Mouse (Mus musculus): ENCODE results near the gene Scg3. TPM values are rescaled to one million over a fixed set of nuclear protein-coding genes. Genes with fewer than 3 reads are reported as not detected.
A peak's percentile ranks its signal among the peaks of the same experiment; 100 is the strongest.
"Not testable (repeated sequence)": the region's sequence is repeated elsewhere in the genome, so short reads cannot be mapped to it uniquely, and the experiment has no call there.

Scg3 gene
- polyA plus RNA-seq, 1 experiment = not detected

GRCm38 (mm10) chr9:75630823-75631454, 52.9 kb downstream of the Scg3 start:
- TF ChIP-seq FLI1 (IDR thresholded peaks at IDR 0.05; ENCODE audit: low read length) (no peak), GATA1 (IDR thresholded peaks at IDR 0.05; ENCODE audit: borderline replicate concordance, low read length) (no peak)
- Histone ChIP-seq H3K9me3 (no peaks in the 10 kb centered on the region), H3K27me3 (replicated peaks) (peaks cover 13% of the 10 kb centered on the region), H3K4me1 (peaks cover 5% of the 10 kb centered on the region), H3K4me3 (replicated peaks) (no peak overlapping the region), H3K36me3 (replicated peaks; ENCODE audit: low read length) (no peaks in the 10 kb centered on the region)

- peaks cover 16% of the 10 kb centered on the region for H3K4me1 ChIP-seq
- peak overlapping the region; percentile 92 for H3K4me3 ChIP-seq (replicated peaks)
- H3K9me3 ChIP-seq = no peaks in the 10 kb centered on the region
- peaks cover 45% of the 10 kb centered on the region for H3K27me3 ChIP-seq (replicated peaks)
- H3K36me3 ChIP-seq (replicated peaks; ENCODE audit: low read length) = no peaks in the 10 kb centered on the region
- no peak for TF ChIP-seq FLI1 (IDR thresholded peaks at IDR 0.05; ENCODE audit: low read length)
- no peak for TF ChIP-seq GATA1 (IDR thresholded peaks at IDR 0.05; ENCODE audit: borderline replicate concordance, low read length)
Observed at GRCm38 (mm10) chr9:75626308-75626604, 57.6 kb downstream of the Scg3 start.

- Histone ChIP-seq H3K4me1 (peaks cover 16% of the 10 kb centered on the region), H3K9me3 (no peaks in the 10 kb centered on the region), H3K4me3 (replicated peaks) (peak within 1 kb of the TSS; percentile 92), H3K27me3 (replicated peaks) (peaks cover 46% of the 10 kb centered on the region), H3K36me3 (replicated peaks; ENCODE audit: low read length) (no peaks in the 10 kb centered on the region)
- TF ChIP-seq GATA1 (IDR thresholded peaks at IDR 0.05; ENCODE audit: borderline replicate concordance, low read length) (no peak), FLI1 (IDR thresholded peaks at IDR 0.05; ENCODE audit: low read length) (no peak)
Observed at GRCm38 (mm10) chr9:75625556-75626307, 58.1 kb downstream of the Scg3 start, which contains the start of gene Lysmd2. Gene Lysmd2, plus strand, starts transcription at chr9:75625741.

DNA sequence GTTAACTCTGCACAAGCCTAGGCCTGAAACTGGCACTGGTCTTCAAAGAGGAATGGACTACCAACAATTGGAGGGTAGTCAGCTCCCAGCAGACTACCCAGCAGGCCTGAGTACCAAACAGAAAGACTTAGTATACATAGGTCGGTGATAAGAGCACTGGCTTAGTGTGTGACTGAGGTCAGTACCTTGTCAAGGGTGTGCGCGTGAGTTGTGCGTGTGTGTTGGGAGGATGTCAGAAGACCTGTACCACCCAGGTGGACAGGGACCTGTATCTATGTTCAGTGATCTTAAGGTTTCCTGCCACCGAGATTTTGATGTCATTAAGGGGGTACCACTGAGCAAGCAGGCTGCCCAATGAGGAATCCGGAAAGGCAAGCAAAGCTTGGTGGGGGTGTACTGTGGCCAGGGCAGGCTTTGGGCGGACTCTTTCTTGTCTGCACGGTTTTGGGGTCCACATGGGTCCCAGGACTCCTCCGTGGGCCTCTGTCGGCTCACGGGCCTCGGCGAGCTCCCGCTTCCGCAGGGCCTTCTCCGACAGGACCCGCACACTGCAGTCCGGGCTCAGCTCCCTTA, 58.8 kb downstream of the Scg3 start:
- TF ChIP-seq FLI1 (IDR thresholded peaks at IDR 0.05; ENCODE audit: low read length) (no peak), GATA1 (IDR thresholded peaks at IDR 0.05; ENCODE audit: borderline replicate concordance, low read length) (no peak)
- H3K9me3 ChIP-seq = peaks cover 4% of the 10 kb centered on the region
- H3K4me1 ChIP-seq = peaks cover 16% of the 10 kb centered on the region
- no peaks in the 10 kb centered on the region for H3K36me3 ChIP-seq (replicated peaks; ENCODE audit: low read length)
- peaks cover 49% of the 10 kb centered on the region for H3K27me3 ChIP-seq (replicated peaks)
- peak overlapping the region; percentile 92 for H3K4me3 ChIP-seq (replicated peaks)

- peaks cover 12% of the 10 kb centered on the region for H3K9me3 ChIP-seq
- peaks cover 49% of the 10 kb centered on the region for H3K27me3 ChIP-seq (replicated peaks)
- H3K4me1 ChIP-seq = peaks cover 16% of the 10 kb centered on the region
- no peak overlapping the region for H3K4me3 ChIP-seq (replicated peaks)
- no peaks in the 10 kb centered on the region for H3K36me3 ChIP-seq (replicated peaks; ENCODE audit: low read length)
- TF ChIP-seq GATA1 (IDR thresholded peaks at IDR 0.05; ENCODE audit: borderline replicate concordance, low read length) (no peak), FLI1 (IDR thresholded peaks at IDR 0.05; ENCODE audit: low read length) (no peak)
Observed at GRCm38 (mm10) chr9:75621428-75621827, 62.4 kb downstream of the Scg3 start.

- H3K4me1 ChIP-seq; H3K36me3 ChIP-seq (replicated peaks; ENCODE audit: low read length); H3K4me3 ChIP-seq (replicated peaks): not testable (repeated sequence)
- Histone ChIP-seq H3K27me3 (replicated peaks) (peaks cover 40% of the 10 kb centered on the region), H3K9me3 (peaks cover 12% of the 10 kb centered on the region)
Observed at GRCm38 (mm10) chr9:75619761-75620160, 64.1 kb downstream of the Scg3 start.

DNA sequence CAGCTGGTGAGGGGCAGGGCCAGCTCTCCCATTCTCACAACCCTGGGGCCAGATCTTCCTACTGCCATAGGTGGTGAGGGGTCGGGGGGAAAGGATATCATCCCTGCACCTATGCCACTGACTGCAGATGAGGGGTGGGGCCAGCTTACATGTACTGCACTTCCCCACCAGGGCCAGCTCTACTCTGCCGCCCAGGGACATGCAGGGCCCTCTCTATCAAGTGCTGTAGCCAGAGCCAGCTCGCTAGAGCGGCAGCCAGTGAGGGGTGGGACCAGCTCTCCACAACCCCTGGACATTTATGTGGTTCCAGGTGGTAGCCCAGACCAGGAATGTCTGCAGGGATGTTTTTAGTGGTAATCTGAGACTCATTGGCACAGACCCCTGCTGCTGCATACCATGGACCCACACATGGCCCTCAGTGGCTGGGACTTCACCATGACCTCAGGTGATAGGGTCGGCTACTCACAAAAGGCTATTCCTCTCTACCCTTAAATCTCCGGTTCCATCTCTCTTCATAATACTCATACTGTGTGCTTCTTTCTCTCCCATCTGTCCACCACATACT, 64.9 kb downstream of the Scg3 start:
- peaks cover 37% of the 10 kb centered on the region for H3K27me3 ChIP-seq (replicated peaks)
- H3K9me3 ChIP-seq = peaks cover 12% of the 10 kb centered on the region

DNA sequence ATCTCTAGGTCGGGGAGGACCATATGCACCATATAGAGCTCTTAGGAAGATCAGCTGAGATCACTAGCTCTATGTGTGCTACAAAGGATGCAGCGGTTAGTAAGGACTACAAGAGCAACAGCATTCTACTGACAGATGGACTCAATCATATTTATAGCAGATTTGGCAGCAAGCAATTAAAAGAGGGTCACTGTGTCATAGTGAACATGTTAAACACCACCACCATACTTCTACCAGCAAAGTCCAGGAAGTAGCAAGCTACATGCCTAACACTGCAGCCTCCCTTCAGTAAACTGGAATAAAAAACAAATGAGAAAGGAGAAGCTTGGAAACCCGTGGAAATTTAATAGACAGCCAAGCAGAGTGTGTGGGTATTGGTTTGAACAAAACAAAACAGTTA, 67.3 kb downstream of the Scg3 start:
- Histone ChIP-seq H3K27me3 (replicated peaks) (peaks cover 48% of the 10 kb centered on the region), H3K4me3 (replicated peaks) (no peak overlapping the region), H3K36me3 (replicated peaks; ENCODE audit: low read length) (no peaks in the 10 kb centered on the region), H3K9me3 (peaks cover 12% of the 10 kb centered on the region), H3K4me1 (no peaks in the 10 kb centered on the region)
- TF ChIP-seq FLI1 (IDR thresholded peaks at IDR 0.05; ENCODE audit: low read length) (no peak), GATA1 (IDR thresholded peaks at IDR 0.05; ENCODE audit: borderline replicate concordance, low read length) (no peak)

More for the DNA sequence above, 64.9 kb downstream of the Scg3 start:
- TF ChIP-seq GATA1 (IDR thresholded peaks at IDR 0.05; ENCODE audit: borderline replicate concordance, low read length) (no peak), FLI1 (IDR thresholded peaks at IDR 0.05; ENCODE audit: low read length) (no peak)
- Histone ChIP-seq H3K36me3 (replicated peaks; ENCODE audit: low read length) (no peaks in the 10 kb centered on the region), H3K4me3 (replicated peaks) (no peak overlapping the region), H3K4me1 (no peaks in the 10 kb centered on the region)

- no peaks in the 10 kb centered on the region for H3K36me3 ChIP-seq (replicated peaks; ENCODE audit: low read length)
- H3K4me3 ChIP-seq (replicated peaks) = peak within 1 kb of the TSS; percentile 90
- peaks cover 10% of the 10 kb centered on the region for H3K4me1 ChIP-seq
- H3K9me3 ChIP-seq = no peaks in the 10 kb centered on the region
- peaks cover 61% of the 10 kb centered on the region for H3K27me3 ChIP-seq (replicated peaks)
- TF ChIP-seq GATA1 (IDR thresholded peaks at IDR 0.05; ENCODE audit: borderline replicate concordance, low read length) (no peak), FLI1 (IDR thresholded peaks at IDR 0.05; ENCODE audit: low read length) (no peak)
Observed at GRCm38 (mm10) chr9:75610571-75611493, 73.0 kb downstream of the Scg3 start, which contains the start of gene Tmod2. Gene Tmod2, minus strand, starts transcription at chr9:75611325.

All from megakaryocyte, embryonic 14.5 days (primary cell).